Mouse (Mus musculus): Measurements from ENCODE around the gene Clybl.

DNA sequence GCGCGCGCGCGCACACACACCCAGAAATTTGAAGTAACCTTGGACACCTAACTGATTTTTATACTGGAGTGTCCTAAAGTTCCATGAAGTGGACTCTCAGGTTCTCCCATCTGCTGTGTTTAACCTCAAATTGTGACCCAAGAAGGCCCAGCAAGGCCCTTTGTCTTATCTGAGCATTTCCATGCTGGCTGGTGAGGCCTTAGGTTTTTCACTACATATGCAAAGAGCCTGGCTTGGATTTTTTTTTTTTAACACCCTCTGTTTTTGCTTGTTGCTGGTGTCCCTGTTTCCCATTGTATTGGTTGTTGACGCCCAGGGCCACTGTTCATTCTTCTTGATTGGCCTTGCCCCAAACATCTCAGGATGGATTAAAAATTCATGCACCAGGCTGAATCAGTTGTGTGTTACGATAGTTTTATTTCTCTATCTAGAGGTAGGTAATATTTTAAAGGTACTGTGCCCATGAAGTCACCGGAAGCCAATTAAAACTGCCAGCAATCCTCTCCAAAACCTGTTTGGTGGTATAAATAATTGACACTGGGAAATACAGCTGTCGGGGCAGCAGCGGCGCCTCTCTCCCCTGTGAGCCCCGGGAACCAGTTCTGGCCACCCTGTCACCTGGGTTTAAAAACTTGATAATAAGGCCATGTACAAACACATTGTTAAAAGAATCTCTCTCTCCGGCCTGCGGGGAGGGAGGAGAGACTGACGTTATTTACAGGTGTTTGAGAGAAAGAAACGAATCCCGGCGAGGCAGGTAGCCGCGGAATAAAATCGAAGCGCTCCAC, 45.4 kb downstream of the Clybl start:
- TF ChIP-seq POLR2A (IDR thresholded peaks at IDR 0.05; ENCODE audit: borderline replicate concordance, control insufficient read depth, low read depth, low read length) (no peak), CTCF (IDR thresholded peaks at IDR 0.05; ENCODE audit: control insufficient read depth, insufficient read depth, low read length) (no peak)
